Mouse (Mus musculus) lung, adult 2 months (tissue): ENCODE data around the gene Mat2a.

Experiments used
- CTCF ChIP-seq: fragments of 200-500 bp; IDR thresholded peaks from 2 replicates; pipeline ENCODE4 v1.5.1; 2011; ENCODE audit warnings: mild to moderate bottlenecking, low read length, control low read depth; ENCODE audit not compliant: insufficient read depth
- POLR2A ChIP-seq: fragments of 200-500 bp; IDR thresholded peaks from 2 replicates; pipeline ENCODE4 v1.6.1; 2011; ENCODE audit warnings: low read depth, mild to moderate bottlenecking, control low read depth, low read length, borderline replicate concordance; ENCODE audit errors: extremely low read depth

GRCm38 (mm10) chr6:72458921-72459320 lies 19.6 kb upstream of the Mat2a start:
- TF ChIP-seq CTCF (no peak), POLR2A (no peak)
